Mouse (Mus musculus) macrophage (primary cell): ENCODE results near the gene Dennd1a. TPM values are rescaled to one million over a fixed set of nuclear protein-coding genes. Genes with fewer than 3 reads are reported as not detected.

Source experiments
- H3K27ac ChIP-seq: fragments of 350-480 bp; formaldehyde crosslinking; 2 replicates; pipeline ENCODE4 v1.9.0; 2021
- H3K36me3 ChIP-seq: fragments of 350-480 bp; formaldehyde crosslinking; 2 replicates; pipeline ENCODE4 v1.9.0; 2021; ENCODE audit errors: inconsistent target
- H3K4me3 ChIP-seq: fragments of 350-480 bp; formaldehyde crosslinking; 2 replicates; pipeline ENCODE4 v1.9.0; 2021; ENCODE audit errors: inconsistent target
- H3K79me2 ChIP-seq: fragments of 350-480 bp; formaldehyde crosslinking; 2 replicates; pipeline ENCODE4 v1.9.0; 2021; ENCODE audit errors: inconsistent target
- WGBS: methylation state at CpG from one replicate; pipeline ENCODE4 v1.1.7; 2026; ENCODE audit warnings: inconsistent platforms; ENCODE audit not compliant: missing documents; 5-methylcytosine and 5-hydroxymethylcytosine counted together
- polyA plus RNA-seq: library from polyadenylated mRNA; stranded (reverse); fragments of 250-400 nt; gene quantifications from 3 replicates; pipeline ENCODE4 v1.2.4, GENCODE M21; 2018; ENCODE audit warnings: inconsistent platforms

Gene Dennd1a
- polyA plus RNA-seq, 1 experiment from 2014 or later: 84.5 TPM

DNA sequence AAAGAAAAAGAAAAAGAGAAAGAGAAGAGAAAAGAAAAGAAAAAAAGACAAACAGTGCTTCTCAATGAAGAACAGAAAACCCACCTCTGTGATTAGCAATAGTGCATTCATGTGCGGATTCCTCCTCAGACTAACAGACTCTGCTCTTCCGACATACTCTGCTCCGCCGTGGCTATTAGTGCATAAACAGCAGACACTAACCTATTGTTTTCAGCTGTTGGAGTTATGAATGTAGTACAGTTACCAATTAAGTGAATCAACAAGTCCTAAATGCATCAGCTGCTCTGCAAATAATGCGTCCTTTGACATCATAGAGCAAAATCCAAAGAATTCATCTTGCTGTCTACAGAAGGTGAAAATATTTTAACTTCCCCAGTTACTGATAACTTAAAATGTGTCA lies 121.2 kb downstream of the Dennd1a start:
- H3K4me3 ChIP-seq: no peak overlapping the region

DNA sequence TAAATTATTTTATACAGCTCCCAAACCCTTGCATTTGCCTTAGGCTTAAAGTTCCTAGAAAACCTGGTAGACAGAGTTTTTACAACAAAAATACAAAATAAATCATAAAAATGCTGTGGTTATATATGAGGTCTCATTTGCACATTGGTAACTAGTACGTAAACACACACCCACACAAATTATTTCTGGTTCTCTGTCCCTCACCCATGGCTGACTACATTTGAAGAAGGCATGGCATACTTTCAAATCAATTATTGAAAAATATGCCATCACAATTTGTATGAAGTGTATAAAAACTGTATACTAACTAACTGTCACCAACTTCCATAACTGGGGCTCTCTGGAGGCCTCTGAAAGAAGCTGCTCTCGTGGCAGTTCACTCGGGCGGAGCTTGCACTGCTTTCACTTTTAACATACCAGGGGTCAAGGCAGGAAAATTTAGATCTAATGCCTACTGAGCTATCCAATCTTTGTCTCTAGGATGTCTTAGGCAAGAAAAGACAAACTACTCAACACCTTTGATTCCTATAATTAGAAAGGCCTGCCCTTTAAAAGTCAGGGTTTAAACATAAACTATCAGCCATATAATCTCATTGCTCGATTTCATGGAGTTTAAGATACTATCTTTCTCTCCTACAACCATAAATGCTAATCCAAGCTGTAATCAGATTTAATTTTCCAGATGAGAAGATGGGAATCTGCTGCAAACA lies 122.7 kb downstream of the Dennd1a start:
- Histone ChIP-seq H3K4me3 (no peak overlapping the region), H3K27ac (no peak overlapping the region), H3K36me3 (no peaks in the 10 kb centered on the region; the same call in 1 of the 2 replicates), H3K79me2 (peaks cover 100% of the 10 kb centered on the region)
- WGBS: 25% methylated on average over 5 of the region's 5 CpGs

More for the DNA sequence above, 121.2 kb downstream of the Dennd1a start:
- Histone ChIP-seq H3K36me3 (no peaks in the 10 kb centered on the region), H3K79me2 (peaks cover 97% of the 10 kb centered on the region), H3K27ac (no peak overlapping the region)
- WGBS: 95% methylated on average over 5 of the region's 5 CpGs

DNA sequence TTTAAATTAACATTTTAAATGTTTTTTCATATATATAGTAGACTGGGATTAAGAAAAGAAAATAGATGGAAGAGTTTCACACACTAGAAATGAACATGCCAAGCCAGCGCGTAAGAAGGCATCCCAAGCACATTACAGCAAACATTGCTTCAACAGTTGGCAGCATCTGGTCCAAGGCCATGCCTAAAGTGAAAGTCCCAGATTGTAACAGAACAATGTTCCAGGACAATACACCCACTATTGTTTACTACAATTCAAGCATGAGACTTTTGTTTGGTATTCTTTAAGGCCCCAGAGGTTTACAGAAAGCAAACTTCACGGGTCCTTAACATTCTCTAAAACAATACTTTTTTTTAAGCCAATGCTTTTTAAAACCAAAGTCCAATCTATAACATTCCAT lies 124.7 kb downstream of the Dennd1a start:
- peaks cover 88% of the 10 kb centered on the region for H3K79me2 ChIP-seq
- 88% methylated on average over 3 of the region's 3 CpGs for WGBS
- H3K36me3 ChIP-seq: no peaks in the 10 kb centered on the region; the same call in 1 of the 2 replicates
- H3K4me3 ChIP-seq: no peak overlapping the region
- H3K27ac ChIP-seq: no peak overlapping the region

DNA sequence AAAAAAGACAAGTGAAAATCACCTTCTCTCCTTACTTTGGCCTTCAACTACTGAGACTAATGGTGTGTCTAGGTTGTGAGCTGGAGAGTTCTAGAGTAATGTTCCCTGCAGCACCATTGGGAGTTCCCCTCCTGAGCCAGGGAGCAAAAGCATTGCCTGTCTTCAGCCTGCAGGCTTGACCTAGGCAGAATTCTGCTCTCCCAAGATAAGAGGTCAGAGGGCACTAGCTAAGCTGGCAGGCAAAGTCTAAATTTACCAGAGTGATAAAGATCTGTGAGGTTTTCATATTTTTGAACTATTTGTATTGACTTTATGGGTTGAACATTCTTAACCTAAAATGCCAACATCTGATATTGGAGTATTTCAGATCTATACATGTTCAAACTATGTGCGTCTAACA lies 125.7 kb downstream of the Dennd1a start:
- no peaks in the 10 kb centered on the region; the same call in 1 of the 2 replicates for H3K36me3 ChIP-seq
- H3K4me3 ChIP-seq: no peak overlapping the region
- H3K79me2 ChIP-seq: peaks cover 78% of the 10 kb centered on the region
- no peak overlapping the region for H3K27ac ChIP-seq
- no CpG with 5 or more reads among the region's 1 CpGs for WGBS

DNA sequence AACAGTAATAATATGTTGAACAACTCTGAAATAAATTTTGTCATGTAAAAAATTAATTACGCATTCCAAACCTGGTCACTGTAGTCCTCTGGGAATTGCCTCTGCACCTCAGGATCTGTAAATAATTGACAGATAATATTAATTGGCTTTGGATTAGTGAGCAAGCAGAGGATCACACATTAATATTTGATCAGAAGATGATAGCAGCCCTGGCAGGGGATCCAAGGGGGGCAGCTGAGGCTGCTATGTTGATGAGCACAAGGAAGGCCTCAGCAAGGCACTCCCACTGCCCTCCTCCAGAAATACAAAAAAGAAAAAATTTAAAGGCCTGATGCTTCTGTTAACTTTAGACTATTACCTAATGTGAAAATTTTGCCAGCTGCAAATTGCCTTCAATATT lies 127.5 kb downstream of the Dennd1a start:
- Histone ChIP-seq H3K36me3 (no peaks in the 10 kb centered on the region; the same call in 1 of the 2 replicates), H3K79me2 (peaks cover 69% of the 10 kb centered on the region), H3K27ac (no peak overlapping the region), H3K4me3 (no peak overlapping the region)
- WGBS: 90% methylated on average over 1 of the region's 1 CpGs

DNA sequence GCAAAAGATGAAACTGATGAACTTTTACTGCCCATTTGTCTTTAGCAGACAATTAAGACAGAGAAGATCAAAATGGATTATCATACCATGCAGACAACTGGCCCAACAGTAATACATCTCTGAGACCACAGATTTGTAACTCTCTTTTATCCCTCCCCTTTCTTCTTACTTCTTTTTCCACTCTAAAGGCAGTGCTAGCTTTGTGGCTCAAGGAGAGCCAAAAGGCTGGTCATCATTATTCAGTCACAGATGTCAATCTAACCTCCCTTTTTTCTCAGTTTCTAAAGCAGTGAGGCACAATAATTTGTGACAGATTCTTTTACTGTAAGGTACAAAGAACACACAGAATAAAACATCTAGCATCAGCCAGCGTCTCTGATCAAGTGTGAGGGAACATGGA lies 130.2 kb downstream of the Dennd1a start:
- no peaks in the 10 kb centered on the region; the same call in 1 of the 2 replicates for H3K36me3 ChIP-seq
- peaks cover 65% of the 10 kb centered on the region; the same call in 1 of the 2 replicates for H3K79me2 ChIP-seq
- H3K27ac ChIP-seq: no peak overlapping the region
- 100% methylated on average over 1 of the region's 1 CpGs for WGBS
- H3K4me3 ChIP-seq: no peak overlapping the region

DNA sequence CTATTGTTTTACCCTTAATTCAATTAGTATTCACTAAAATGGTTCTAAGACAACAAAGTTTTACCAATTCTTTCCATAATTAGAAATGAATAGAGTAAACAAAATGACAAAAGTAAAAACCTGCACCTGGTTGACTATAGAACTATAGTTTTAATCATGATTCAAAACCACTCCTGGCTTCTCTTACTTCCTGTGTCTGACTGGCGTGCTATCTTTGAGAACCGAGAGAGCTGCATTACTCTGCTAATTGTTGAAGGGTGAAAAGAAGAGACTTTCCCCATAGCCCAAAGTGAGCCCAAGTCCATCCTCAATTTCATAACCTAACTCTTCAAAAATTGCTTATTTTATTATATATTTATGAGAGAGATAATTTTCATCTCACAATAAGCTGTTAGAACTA lies 131.2 kb downstream of the Dennd1a start:
- 89% methylated on average over 2 of the region's 2 CpGs for WGBS
- no peak overlapping the region for H3K4me3 ChIP-seq
- H3K36me3 ChIP-seq: no peaks in the 10 kb centered on the region; the same call in 1 of the 2 replicates
- H3K79me2 ChIP-seq: peaks cover 65% of the 10 kb centered on the region; the same call in 1 of the 2 replicates
- H3K27ac ChIP-seq: no peak overlapping the region

DNA sequence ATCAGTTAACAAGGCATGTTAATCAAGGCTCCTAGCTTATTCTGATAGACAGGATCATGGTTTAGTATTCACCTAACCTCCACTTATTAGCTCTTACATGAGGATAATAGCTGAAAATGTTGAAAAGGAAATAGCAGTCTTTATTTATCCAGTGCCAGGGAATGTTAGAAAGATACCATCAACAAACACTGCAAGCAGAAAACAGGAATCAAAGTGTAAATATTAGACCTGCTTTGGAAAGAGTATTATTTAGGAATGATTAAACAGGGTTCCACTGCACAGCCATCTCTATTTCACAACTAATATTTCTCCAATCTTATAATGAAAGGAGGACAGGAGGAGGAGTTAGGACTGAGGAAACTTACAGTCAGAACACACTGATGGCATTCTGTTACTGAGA lies 142.4 kb downstream of the Dennd1a start:
- Histone ChIP-seq H3K79me2 (peaks cover 98% of the 10 kb centered on the region; the same call in 1 of the 2 replicates), H3K27ac (no peak overlapping the region), H3K4me3 (no peak overlapping the region), H3K36me3 (no peaks in the 10 kb centered on the region)

DNA sequence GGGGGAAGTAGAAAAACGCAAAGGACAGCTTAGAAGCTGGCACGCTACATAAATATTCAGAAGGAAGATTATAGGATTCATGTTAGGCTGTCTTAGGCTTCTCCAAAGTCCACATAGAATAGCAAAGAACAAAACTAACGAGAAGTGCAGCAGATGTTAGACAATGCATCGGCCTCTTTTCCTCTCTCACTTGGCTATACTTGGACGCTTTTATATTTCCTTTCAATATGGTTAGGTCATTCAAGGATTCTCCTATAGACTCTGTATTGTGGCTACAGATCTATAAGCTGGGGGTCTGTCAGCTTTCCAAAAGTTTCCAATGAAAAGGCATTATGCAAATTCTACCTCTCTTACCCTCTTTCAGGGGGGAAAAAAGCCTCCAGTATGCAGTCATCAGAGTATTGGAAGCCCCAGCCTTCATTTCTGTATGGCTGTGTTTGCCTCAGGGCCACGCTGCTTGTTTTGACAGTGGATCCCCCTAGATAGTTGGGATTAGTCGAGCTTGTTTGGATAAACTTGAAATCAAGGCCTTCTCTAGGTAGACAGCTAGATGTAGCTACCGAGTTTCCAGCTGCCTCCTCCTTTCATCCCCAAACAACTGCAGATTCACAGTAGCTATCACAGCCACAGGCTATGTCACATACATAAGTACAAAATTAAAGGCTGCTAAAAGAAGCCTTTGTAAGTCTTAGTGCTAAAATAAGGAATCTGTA lies 143.0 kb downstream of the Dennd1a start:
- no peak overlapping the region for H3K27ac ChIP-seq
- WGBS: 91% methylated on average over 8 of the region's 8 CpGs
- no peaks in the 10 kb centered on the region for H3K36me3 ChIP-seq
- peaks cover 98% of the 10 kb centered on the region for H3K79me2 ChIP-seq
- no peak overlapping the region for H3K4me3 ChIP-seq

DNA sequence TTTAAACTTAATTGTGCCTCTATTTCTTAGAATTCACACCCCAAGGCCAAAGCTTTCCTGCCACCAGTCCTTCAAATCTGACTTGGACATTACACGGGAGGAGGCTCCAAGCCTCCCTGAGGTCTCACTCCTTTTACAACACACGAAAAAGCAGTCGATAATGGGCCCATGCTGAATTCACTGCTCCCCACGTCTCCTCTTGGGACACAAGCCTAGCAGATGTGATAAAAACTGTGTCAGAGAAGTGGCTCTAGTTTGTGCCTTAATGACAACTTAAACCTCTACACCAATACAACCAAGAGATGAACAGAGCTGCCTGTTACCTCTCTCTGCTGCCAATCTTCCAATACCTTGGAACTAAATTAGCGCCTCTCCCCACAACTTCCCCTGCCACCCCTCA lies 144.3 kb downstream of the Dennd1a start:
- no peak overlapping the region for H3K27ac ChIP-seq
- H3K79me2 ChIP-seq: peaks cover 100% of the 10 kb centered on the region
- no peaks in the 10 kb centered on the region for H3K36me3 ChIP-seq
- H3K4me3 ChIP-seq: no peak overlapping the region
- WGBS: 95% methylated on average over 5 of the region's 5 CpGs

DNA sequence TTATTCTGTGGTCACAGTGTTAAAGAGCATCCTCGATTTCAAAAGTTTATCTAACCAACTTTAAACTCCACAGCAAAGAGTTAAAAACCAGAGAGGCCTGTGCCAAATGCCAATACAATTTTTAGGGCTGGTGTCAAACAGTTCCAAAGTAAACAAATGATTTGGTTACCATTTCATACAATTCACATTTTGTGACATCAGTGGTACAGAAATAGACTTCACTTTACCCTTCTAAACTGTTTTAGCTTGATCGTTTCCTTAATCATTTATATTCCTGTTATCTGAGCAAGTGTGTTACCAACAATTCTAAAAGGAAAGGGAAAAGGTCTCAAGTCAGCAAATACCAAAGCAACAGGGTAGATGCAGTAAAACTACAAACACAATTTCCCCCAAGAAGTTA lies 145.0 kb downstream of the Dennd1a start:
- Histone ChIP-seq H3K79me2 (peaks cover 98% of the 10 kb centered on the region), H3K27ac (no peak overlapping the region), H3K36me3 (no peaks in the 10 kb centered on the region), H3K4me3 (no peak overlapping the region)
- 100% methylated on average over 2 of the region's 2 CpGs for WGBS

DNA sequence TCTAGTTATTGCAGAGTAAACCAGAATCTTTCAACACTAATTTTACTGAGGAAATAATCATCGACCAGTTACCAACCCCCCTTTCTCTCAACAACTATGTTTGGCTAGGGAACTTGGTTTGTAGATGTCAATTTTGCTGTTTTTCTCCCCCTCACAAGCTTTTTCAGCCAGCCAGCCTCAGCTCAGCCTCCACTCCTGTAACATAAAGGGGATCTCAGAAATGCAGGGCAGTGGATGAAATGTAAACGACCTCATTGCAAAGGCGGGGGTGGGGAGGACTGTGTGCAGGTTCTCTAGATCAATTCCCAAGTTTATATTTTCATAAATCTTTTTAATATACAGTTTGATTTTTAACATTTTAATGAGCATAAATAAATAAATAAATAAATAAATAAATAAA lies 147.7 kb downstream of the Dennd1a start:
- 90% methylated on average over 3 of the region's 3 CpGs for WGBS

DNA sequence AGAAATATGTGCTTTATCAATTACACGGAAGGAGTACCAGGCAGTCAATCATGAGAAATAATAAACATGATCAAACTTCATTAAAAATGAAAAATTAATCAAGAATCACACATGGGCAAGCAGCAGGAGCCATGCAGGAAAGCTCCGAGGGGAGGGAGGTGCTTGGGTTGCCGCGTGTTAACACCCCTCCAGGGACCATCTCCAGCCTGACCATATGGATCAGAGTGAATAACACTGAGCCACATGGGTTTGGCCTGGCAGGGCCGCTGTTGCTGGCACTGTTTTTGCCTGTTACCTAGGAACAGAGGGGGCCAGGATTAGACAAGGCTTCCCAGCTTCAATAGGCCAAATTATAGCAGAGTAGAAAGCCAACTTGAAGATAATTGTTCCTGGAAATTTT lies 150.1 kb downstream of the Dennd1a start:
- H3K79me2 ChIP-seq: peaks cover 78% of the 10 kb centered on the region
- no peak overlapping the region for H3K4me3 ChIP-seq
- 0 out of 2 replicates have a peak, but pooled peaks cover 4% of the 10 kb centered on the region for H3K36me3 ChIP-seq
- 91% methylated on average over 5 of the region's 5 CpGs for WGBS
- H3K27ac ChIP-seq: no peak overlapping the region

More for the DNA sequence above, 147.7 kb downstream of the Dennd1a start:
- H3K79me2 ChIP-seq: peaks cover 80% of the 10 kb centered on the region
- no peaks in the 10 kb centered on the region for H3K36me3 ChIP-seq
- H3K27ac ChIP-seq: no peak overlapping the region
- no peak overlapping the region for H3K4me3 ChIP-seq

DNA sequence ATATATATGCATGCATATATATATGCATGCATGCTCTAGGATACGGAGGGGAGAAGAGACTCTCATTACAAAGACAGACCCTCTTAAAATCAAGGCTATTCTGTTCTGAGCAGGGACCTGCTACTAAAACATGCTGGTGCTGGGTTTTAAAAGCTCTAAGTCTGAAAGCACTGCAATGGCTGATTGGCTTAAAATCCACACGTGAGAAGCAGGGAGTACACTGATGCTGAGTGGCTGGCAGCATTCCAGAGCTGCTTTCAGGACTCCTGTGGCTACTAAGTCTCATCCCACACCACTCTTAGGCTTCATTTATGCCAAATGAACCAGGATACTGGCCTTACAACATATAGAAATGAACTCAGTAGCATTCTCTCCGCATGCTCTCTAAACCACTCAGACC lies 151.8 kb downstream of the Dennd1a start:
- 89% methylated on average over 2 of the region's 3 CpGs for WGBS
- Histone ChIP-seq H3K36me3 (0 out of 2 replicates have a peak, but pooled peaks cover 4% of the 10 kb centered on the region), H3K79me2 (peaks cover 77% of the 10 kb centered on the region), H3K27ac (no peak overlapping the region), H3K4me3 (no peak overlapping the region)
